Mouse (Mus musculus) cerebellum, adult 11 months (tissue): ENCODE measurements around the gene Tmem184a.

Experiments used
- DNase-seq: peaks from one replicate; pipeline ENCODE4 v3.0.0; 2022

Tmem184a gene

DNA sequence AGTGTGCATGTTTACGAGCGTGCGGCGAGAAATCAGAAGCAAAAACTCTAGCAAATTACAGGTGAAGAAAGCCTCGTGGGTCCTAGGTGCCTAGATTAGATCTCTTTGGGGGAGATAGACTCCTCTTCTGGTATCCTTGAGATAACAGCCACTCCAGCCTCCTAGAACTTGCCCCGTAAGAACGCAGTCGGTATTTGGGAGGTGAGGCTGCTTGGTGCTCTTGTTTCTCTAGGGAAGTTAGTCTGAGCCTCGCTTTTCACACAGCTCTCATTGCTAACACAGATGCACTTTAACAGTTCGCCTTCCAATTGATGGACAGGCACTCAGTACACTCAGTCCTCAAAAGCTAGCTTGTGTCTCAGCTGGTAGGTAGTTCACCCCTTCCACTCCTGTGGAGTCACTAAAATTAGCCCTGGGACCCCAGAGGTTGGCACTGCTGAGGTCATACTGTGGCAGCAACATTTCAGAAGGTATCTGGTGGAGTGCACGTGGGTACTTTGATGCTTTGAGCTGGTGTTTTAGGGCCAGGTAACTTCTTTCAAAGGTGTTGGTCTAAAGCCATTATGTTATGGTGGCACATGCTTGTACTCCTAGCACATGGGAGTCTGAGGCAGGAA is 27.4 kb downstream of the Tmem184a start:
- DNase-seq, result no peak

DNA sequence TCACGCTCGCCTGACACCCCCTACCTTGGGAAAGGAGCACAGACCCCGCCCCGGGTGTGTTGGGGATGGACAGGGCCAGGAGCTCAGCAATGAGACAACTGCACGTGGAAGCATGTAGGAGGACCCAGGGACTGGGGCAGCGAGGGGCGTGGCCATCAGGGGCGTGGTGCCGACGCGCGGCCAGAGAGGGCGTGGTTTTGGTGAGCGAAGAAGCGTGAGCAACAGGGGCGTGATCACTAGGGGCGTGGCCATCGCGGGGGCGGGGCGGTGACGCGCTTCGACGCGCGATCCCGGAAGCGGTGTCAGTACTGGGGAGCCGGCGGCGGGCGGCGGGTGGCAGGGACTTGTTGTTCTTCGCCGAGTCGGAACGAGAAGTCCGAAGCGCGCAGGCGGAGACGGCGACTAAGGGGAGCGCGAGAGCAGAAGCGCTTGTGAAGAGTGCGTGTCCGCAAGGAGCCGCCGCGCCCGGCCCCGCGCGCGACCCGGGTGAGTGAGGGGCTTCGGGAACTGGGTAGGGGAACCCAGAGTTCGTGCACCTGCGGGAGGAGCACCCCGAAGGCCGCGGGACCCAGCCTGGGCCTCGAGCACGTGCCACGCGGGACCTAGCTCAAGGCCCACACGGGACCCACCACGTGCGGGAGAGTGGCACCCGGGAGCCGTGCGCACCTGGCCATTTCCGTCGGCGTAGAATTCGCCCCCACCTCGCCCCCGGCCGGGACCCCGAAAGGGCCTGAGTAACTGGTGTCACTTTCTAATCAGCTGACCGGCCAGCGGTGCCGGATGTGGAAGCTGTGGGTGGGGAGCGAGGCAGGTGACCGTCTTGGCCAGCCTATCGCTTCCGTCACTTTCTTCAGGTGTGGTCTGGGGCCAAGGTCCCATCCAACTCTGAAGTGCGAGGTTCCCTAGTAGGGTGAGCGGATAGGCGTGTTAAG is 28.2 kb downstream of the Tmem184a start, which contains the start of gene Mafk:
TSS of gene Mafk (plus strand) at position 287 of the 932 bp plus-strand sequence.
- peak; percentile 79 for DNase-seq

DNA sequence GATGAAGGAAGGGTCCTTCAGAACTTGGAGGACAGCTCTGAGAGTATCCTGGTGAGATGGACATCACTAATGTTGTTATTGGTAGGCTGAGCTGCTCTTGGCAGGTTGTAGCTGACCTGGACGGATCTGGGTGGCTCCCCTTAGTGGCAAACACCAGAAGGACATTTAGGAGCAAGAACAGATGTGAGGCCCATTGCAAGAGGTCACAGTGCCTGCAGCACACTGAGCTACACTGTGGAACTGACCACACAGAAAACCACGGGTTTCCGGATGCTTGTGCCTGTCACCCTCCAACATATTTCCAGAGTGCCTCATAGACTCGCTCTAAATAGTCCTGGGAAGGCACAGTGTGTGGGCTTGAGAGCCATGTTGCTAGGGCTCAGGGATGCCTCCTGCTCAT is 30.3 kb downstream of the Tmem184a start:
- DNase-seq, result no peak

DNA sequence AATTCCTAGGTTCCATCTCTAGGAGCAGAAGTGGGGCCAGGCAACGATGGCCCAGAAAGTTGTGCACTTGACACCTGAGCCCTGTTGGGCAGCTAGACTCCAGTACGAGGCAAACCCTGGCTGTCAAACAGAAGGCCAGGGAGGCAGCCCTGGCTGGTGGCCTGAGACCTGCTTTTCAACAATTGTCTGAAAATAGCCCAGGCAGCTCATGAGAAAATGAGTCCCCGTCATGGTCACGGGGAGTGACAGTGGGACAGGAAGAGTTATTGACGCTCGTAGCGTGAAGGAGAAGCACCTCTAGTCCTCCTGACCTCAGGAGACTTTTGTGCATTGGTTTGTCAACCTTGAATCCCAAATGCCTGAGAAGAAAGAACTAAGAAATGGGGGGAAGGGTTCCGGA is 38.3 kb downstream of the Tmem184a start:
- no peak for DNase-seq

DNA sequence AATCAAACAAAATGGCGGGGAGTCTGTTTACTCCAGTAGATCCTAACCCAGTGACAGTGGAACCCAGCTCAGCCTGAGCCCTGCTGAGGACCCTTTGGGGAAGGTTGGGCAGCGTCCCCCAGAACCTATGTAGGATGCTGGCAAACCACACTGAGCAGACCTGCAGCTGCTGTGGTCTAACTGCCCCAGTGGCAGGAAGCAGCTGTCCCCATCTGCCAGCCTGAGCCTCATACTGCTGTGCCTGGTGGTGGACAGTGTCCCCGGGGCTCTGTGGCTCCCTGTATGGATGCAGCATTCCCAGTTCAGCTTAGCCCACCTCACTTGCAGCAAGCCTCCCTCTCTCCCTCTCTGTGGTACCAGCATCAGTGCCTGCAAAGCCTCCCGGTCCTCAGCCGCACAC is 42.8 kb downstream of the Tmem184a start:
- no peak for DNase-seq

DNA sequence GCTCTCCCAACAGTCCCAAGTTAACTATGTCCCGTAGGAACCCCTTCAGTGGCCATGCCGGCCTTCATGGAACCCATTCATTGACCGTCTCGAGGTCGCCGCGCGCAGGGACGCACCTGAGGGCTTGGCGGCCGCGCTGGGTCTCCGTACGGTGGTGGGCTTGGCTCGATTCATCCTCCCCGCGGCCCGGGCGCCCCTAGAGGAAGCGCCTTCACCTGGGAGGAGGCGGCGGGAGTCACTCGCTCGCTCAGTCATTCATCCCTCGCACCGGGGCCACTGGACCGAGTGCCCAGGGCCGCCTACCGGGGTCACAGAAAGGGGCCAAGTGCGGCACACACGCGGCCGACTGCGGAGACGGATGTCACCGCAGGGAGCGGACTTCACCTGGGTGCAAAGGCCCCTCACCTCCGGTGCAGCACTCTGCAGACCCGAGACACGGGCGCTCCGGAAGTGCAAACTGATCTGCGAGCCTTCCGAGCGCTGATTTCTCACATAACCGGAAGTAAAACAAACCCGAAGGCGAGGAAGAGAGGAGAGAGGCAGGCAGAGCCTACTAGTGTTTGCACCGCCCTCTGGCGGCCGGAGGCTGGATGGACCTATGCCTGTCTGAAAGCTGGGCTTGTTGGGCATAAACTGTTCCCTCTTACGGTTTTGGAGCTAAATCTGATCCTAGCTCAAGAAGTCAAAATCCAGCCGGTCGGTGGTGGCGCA is 44.3 kb downstream of the Tmem184a start, which contains the start of gene Ints1:
TSS of gene Ints1 (minus strand) at position 459 of the 711 bp plus-strand sequence.
- peak; percentile 93 for DNase-seq

DNA sequence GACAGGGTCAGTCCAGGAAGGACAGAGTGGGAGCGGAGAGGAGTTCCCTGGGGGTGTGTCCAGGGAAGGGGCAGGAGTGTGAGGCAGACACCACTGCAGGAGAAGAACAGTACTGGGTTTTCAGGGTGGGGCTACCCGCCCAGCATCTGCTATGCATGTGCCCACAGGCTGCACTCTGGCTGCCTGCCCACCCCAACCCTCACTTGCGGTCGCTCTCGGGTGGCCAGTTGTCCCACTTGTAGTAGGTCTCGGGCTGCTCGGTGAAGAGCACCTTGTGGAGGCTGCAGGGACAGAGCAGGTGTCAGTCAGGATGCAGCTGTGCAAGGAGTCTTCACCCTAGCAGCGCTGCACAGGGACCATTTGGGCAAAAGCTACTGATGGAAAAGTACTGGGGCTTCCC is 51.5 kb downstream of the Tmem184a start:
- no peak for DNase-seq

DNA sequence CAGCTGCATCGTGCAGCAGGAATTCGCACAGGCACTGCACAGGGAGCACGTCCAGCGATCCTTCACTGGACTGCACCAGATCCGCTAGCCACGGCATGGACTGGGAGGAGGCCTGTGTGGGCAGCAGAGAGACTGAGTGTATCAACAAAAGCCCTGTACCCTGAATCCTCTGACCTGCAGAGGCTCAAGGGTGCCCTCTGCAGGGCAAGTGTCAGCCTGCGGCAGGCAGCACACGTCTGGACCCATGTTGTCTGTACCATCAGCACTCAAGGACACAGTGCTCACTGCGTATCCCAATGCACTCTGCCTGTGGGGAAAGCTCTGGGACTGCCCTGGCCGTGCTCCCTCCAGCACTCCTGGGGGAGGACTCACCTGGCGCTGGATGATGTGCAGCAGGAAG is 55.4 kb downstream of the Tmem184a start:
- DNase-seq, result no peak

DNA sequence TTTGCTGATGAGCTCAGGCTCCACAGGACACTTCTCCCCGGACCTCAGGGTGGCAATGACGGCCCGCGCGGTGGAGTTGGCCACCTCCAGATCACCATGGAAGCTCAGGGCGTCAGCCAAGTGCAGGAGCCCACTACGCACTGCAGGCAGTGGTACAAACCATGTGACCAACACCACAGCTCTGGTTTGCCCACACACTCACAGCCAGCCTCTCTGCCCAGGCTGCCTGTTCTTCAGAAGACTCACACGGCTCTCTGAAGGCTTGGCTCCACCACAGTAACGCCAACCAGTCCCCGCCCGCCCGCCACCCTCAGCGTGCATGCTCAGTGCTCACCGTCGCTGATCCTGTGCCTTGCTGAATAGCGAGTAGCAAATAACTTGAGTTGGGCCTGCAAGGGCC is 61.6 kb downstream of the Tmem184a start:
- no peak for DNase-seq

DNA sequence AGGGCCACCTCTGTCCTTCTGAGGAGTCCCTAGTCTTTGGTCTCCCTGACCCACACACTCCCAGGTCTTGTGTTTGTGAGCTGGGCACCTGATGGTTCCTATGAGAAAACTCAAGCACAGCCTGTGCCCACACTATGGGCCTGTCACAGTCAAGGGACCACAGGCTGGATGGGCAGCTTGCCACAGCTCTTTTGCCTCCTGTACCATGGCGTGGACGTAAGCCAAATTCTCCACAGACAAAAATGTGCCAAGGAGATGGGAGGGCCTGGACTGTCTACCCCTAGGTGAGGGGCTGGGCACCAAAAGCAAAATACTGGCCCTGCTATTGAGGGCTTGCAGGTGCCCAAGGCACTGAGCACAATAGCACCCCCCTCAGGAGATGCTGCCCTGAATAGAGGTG is 63.1 kb downstream of the Tmem184a start:
- DNase-seq, result no peak

DNA sequence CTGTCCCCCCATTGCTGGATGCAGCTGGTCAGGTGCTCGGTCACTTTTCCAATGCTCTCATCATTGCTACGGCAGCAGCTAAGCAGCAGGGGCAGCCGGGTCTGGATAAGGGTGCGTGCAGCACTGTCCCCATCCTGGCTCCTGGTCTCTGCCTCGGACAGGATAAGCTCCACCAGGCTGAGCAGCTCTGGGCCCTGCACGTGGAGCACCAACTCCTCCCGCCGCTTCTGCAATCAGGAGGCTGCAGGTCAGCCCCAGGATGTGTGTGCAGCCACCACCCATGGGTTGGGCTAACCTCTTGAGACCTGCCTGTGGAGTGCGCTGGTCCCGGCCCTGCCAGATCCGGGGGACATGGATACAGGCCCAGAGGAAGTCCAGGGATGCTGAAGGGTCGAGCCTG is 63.6 kb downstream of the Tmem184a start:
- DNase-seq, result no peak

DNA sequence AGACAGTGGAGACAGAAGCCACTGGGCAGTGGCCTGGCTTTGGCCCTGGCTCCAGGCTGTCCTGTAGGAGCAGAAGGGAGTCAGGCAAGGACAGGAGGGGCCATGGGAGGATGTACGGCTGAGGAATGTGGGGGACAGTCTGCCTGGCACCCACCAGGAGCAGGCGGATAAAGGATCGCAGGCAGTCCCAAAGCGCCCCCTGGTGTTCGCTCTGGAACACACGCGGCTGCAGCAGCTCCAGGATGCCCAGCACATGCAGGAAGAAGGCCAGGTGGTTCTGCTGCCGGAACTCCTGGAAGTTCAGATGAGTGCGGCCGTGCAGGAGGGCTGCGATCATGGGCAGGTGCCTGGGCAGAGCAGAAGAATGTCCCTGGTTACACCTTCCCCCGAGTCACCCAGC is 65.0 kb downstream of the Tmem184a start:
- peak; percentile 51 for DNase-seq
